Mouse (Mus musculus): ENCODE data around the gene Nmnat2. TPM values are rescaled to one million over a fixed set of nuclear protein-coding genes. Genes with fewer than 3 reads are reported as not detected.

Gene Nmnat2
- polyA plus RNA-seq, 1 experiment, result 2.1 TPM

- H3K79me2 ChIP-seq (ENCODE audit: control insufficient read depth, insufficient read depth), result no peaks in the 10 kb centered on the region
- no peaks in the 10 kb centered on the region for H3K36me3 ChIP-seq (ENCODE audit: control insufficient read depth, insufficient read depth)
- H3K27me3 ChIP-seq (ENCODE audit: control insufficient read depth, insufficient read depth, insufficient read length), result no peaks in the 10 kb centered on the region
- TF ChIP-seq MYOG (IDR thresholded peaks at IDR 0.05; ENCODE audit: control insufficient read depth in 1 of 3, insufficient read depth in 1 of 3, insufficient read length in 2 of 3, low read depth in 2 of 3) (no peak), MYOD1 (IDR thresholded peaks at IDR 0.05; ENCODE audit: control insufficient read depth in 1 of 3, insufficient read length in 2 of 3, low read depth in 2 of 3) (no peak), POLR2AphosphoS2 (IDR thresholded peaks at IDR 0.05; ENCODE audit: insufficient read length, low read depth) (no peak), CEBPB (IDR thresholded peaks at IDR 0.05; ENCODE audit: insufficient read depth, poor library complexity, severe bottlenecking) (no peak), POLR2A (IDR thresholded peaks at IDR 0.05; ENCODE audit: insufficient read length, low read depth) (no peak), TCF12 (IDR thresholded peaks at IDR 0.05; ENCODE audit: insufficient read depth, poor library complexity, severe bottlenecking) (no peak), USF1 (IDR thresholded peaks at IDR 0.05; ENCODE audit: low read depth) (no peak)
- no peak overlapping the region for H3ac ChIP-seq (ENCODE audit: control insufficient read depth, insufficient read length)
- no peak overlapping the region for H3K4me2 ChIP-seq (ENCODE audit: low read depth)
- H3K4me3 ChIP-seq, result no peak overlapping the region
Measured at GRCm38 (mm10) chr1:152966222-152966621, 11.4 kb downstream of the Nmnat2 start.

GRCm38 (mm10) chr1:152966686-152967085 is 11.9 kb downstream of the Nmnat2 start:
- no peak for TF ChIP-seq TCF12 (IDR thresholded peaks at IDR 0.05; ENCODE audit: insufficient read depth, poor library complexity, severe bottlenecking)
- no peak for TF ChIP-seq E2F4 (IDR thresholded peaks at IDR 0.05; ENCODE audit: insufficient read depth)
- no peak for TF ChIP-seq MYOG (IDR thresholded peaks at IDR 0.05; ENCODE audit: control insufficient read depth in 1 of 3, insufficient read depth in 1 of 3, insufficient read length in 2 of 3, low read depth in 2 of 3)
- TF ChIP-seq CEBPB (IDR thresholded peaks at IDR 0.05; ENCODE audit: insufficient read depth, poor library complexity, severe bottlenecking), result no peak
- TF ChIP-seq TCF3 (IDR thresholded peaks at IDR 0.05; ENCODE audit: insufficient read length, low read depth), result no peak
- no peak for TF ChIP-seq SRF (IDR thresholded peaks at IDR 0.05; ENCODE audit: control insufficient read depth, insufficient read length, low read depth)
- TF ChIP-seq MAX (IDR thresholded peaks at IDR 0.05; ENCODE audit: low read depth), result no peak
- no peak for TF ChIP-seq POLR2A (IDR thresholded peaks at IDR 0.05; ENCODE audit: insufficient read length, low read depth)
- TF ChIP-seq REST (IDR thresholded peaks at IDR 0.05; ENCODE audit: insufficient read depth, insufficient read length), result no peak
- no peaks in the 10 kb centered on the region for H3K79me2 ChIP-seq (ENCODE audit: control insufficient read depth, insufficient read depth)
- no peaks in the 10 kb centered on the region for H3K36me3 ChIP-seq (ENCODE audit: control insufficient read depth, insufficient read depth)
- H3K4me3 ChIP-seq, result no peak overlapping the region
- H3ac ChIP-seq (ENCODE audit: control insufficient read depth, insufficient read length), result no peak overlapping the region
- H3K4me2 ChIP-seq (ENCODE audit: low read depth), result no peak overlapping the region
- H3K27me3 ChIP-seq (ENCODE audit: control insufficient read depth, insufficient read depth, insufficient read length), result no peaks in the 10 kb centered on the region

- Histone ChIP-seq H3ac (ENCODE audit: control insufficient read depth, insufficient read length) (no peak overlapping the region), H3K36me3 (ENCODE audit: control insufficient read depth, insufficient read depth) (no peaks in the 10 kb centered on the region), H3K4me2 (ENCODE audit: low read depth) (no peak overlapping the region), H3K27me3 (ENCODE audit: control insufficient read depth, insufficient read depth, insufficient read length) (no peaks in the 10 kb centered on the region), H3K4me3 (no peak overlapping the region), H3K79me2 (ENCODE audit: control insufficient read depth, insufficient read depth) (no peaks in the 10 kb centered on the region)
- TF ChIP-seq USF1 (IDR thresholded peaks at IDR 0.05; ENCODE audit: low read depth) (no peak), SRF (IDR thresholded peaks at IDR 0.05; ENCODE audit: control insufficient read depth, insufficient read length, low read depth) (no peak), MYOD1 (IDR thresholded peaks at IDR 0.05; ENCODE audit: control insufficient read depth in 1 of 3, insufficient read length in 2 of 3, low read depth in 2 of 3) (no peak), POLR2A (IDR thresholded peaks at IDR 0.05; ENCODE audit: insufficient read length, low read depth) (no peak), E2F4 (IDR thresholded peaks at IDR 0.05; ENCODE audit: insufficient read depth) (no peak), MAX (IDR thresholded peaks at IDR 0.05; ENCODE audit: low read depth) (no peak), MYOG (IDR thresholded peaks at IDR 0.05; ENCODE audit: control insufficient read depth in 1 of 3, insufficient read depth in 1 of 3, insufficient read length in 2 of 3, low read depth in 2 of 3) (no peak), POLR2AphosphoS2 (IDR thresholded peaks at IDR 0.05; ENCODE audit: insufficient read length, low read depth) (no peak), TCF12 (IDR thresholded peaks at IDR 0.05; ENCODE audit: insufficient read depth, poor library complexity, severe bottlenecking) (no peak), CEBPB (IDR thresholded peaks at IDR 0.05; ENCODE audit: insufficient read depth, poor library complexity, severe bottlenecking) (no peak), REST (IDR thresholded peaks at IDR 0.05; ENCODE audit: insufficient read depth, insufficient read length) (no peak), TCF3 (IDR thresholded peaks at IDR 0.05; ENCODE audit: insufficient read length, low read depth) (no peak)
Measured at GRCm38 (mm10) chr1:152969081-152969480, 14.3 kb downstream of the Nmnat2 start.

GRCm38 (mm10) chr1:152972957-152973356 is 18.2 kb downstream of the Nmnat2 start:
- no peak overlapping the region for H3K4me3 ChIP-seq
- H3K4me2 ChIP-seq (ENCODE audit: low read depth), result no peak overlapping the region
- H3K27me3 ChIP-seq (ENCODE audit: control insufficient read depth, insufficient read depth, insufficient read length), result no peaks in the 10 kb centered on the region
- H3K79me2 ChIP-seq (ENCODE audit: control insufficient read depth, insufficient read depth), result no peaks in the 10 kb centered on the region
- H3ac ChIP-seq (ENCODE audit: control insufficient read depth, insufficient read length), result no peak overlapping the region
- no peak for TF ChIP-seq E2F4 (IDR thresholded peaks at IDR 0.05; ENCODE audit: insufficient read depth)
- TF ChIP-seq TCF3 (IDR thresholded peaks at IDR 0.05; ENCODE audit: insufficient read length, low read depth), result no peak
- TF ChIP-seq SRF (IDR thresholded peaks at IDR 0.05; ENCODE audit: control insufficient read depth, insufficient read length, low read depth), result no peak
- TF ChIP-seq CEBPB (IDR thresholded peaks at IDR 0.05; ENCODE audit: insufficient read depth, poor library complexity, severe bottlenecking), result no peak
- TF ChIP-seq REST (IDR thresholded peaks at IDR 0.05; ENCODE audit: insufficient read depth, insufficient read length), result no peak
- no peak for TF ChIP-seq TCF12 (IDR thresholded peaks at IDR 0.05; ENCODE audit: insufficient read depth, poor library complexity, severe bottlenecking)
- TF ChIP-seq POLR2AphosphoS2 (IDR thresholded peaks at IDR 0.05; ENCODE audit: insufficient read length, low read depth), result no peak
- TF ChIP-seq POLR2A (IDR thresholded peaks at IDR 0.05; ENCODE audit: insufficient read length, low read depth), result no peak
- TF ChIP-seq USF1 (IDR thresholded peaks at IDR 0.05; ENCODE audit: low read depth), result no peak
- TF ChIP-seq MAX (IDR thresholded peaks at IDR 0.05; ENCODE audit: low read depth), result no peak
- TF ChIP-seq MYOD1 (IDR thresholded peaks at IDR 0.05; ENCODE audit: control insufficient read depth in 1 of 3, insufficient read length in 2 of 3, low read depth in 2 of 3), result no peak
- TF ChIP-seq MYOG (IDR thresholded peaks at IDR 0.05; ENCODE audit: control insufficient read depth in 1 of 3, insufficient read depth in 1 of 3, insufficient read length in 2 of 3, low read depth in 2 of 3), result no peak
- H3K36me3 ChIP-seq (ENCODE audit: control insufficient read depth, insufficient read depth), result no peaks in the 10 kb centered on the region

- TF ChIP-seq MYOD1 (IDR thresholded peaks at IDR 0.05; ENCODE audit: control insufficient read depth in 1 of 3, insufficient read length in 2 of 3, low read depth in 2 of 3) (no peak), SRF (IDR thresholded peaks at IDR 0.05; ENCODE audit: control insufficient read depth, insufficient read length, low read depth) (no peak), CEBPB (IDR thresholded peaks at IDR 0.05; ENCODE audit: insufficient read depth, poor library complexity, severe bottlenecking) (no peak), POLR2AphosphoS2 (IDR thresholded peaks at IDR 0.05; ENCODE audit: insufficient read length, low read depth) (no peak), POLR2A (IDR thresholded peaks at IDR 0.05; ENCODE audit: insufficient read length, low read depth) (no peak), MAX (IDR thresholded peaks at IDR 0.05; ENCODE audit: low read depth) (no peak), MYOG (IDR thresholded peaks at IDR 0.05; ENCODE audit: control insufficient read depth in 1 of 3, insufficient read depth in 1 of 3, insufficient read length in 2 of 3, low read depth in 2 of 3) (no peak), E2F4 (IDR thresholded peaks at IDR 0.05; ENCODE audit: insufficient read depth) (no peak), REST (IDR thresholded peaks at IDR 0.05; ENCODE audit: insufficient read depth, insufficient read length) (no peak), TCF12 (IDR thresholded peaks at IDR 0.05; ENCODE audit: insufficient read depth, poor library complexity, severe bottlenecking) (no peak), USF1 (IDR thresholded peaks at IDR 0.05; ENCODE audit: low read depth) (no peak), TCF3 (IDR thresholded peaks at IDR 0.05; ENCODE audit: insufficient read length, low read depth) (no peak)
- Histone ChIP-seq H3K36me3 (ENCODE audit: control insufficient read depth, insufficient read depth) (no peaks in the 10 kb centered on the region), H3ac (ENCODE audit: control insufficient read depth, insufficient read length) (no peak overlapping the region), H3K79me2 (ENCODE audit: control insufficient read depth, insufficient read depth) (no peaks in the 10 kb centered on the region), H3K27me3 (ENCODE audit: control insufficient read depth, insufficient read depth, insufficient read length) (no peaks in the 10 kb centered on the region), H3K4me3 (no peak overlapping the region), H3K4me2 (ENCODE audit: low read depth) (no peak overlapping the region)
Measured at GRCm38 (mm10) chr1:152973421-152973820, 18.6 kb downstream of the Nmnat2 start.
